Mouse (Mus musculus) cortical plate, adult 2 months (tissue): ENCODE data around the gene Ccdc136.

Experiments used
- CTCF ChIP-seq: fragments of 200-500 bp; IDR thresholded peaks from 2 replicates; pipeline ENCODE4 v1.5.1; 2011; ENCODE audit warnings: mild to moderate bottlenecking, control low read depth, low read length; ENCODE audit not compliant: insufficient read depth; ENCODE audit errors: extremely low read depth
- POLR2A ChIP-seq: fragments of 200-500 bp; IDR thresholded peaks from 2 replicates; pipeline ENCODE4 v1.6.1; 2011; ENCODE audit warnings: mild to moderate bottlenecking, low read length, control low read depth; ENCODE audit not compliant: insufficient read depth; ENCODE audit errors: extremely low read depth

DNA sequence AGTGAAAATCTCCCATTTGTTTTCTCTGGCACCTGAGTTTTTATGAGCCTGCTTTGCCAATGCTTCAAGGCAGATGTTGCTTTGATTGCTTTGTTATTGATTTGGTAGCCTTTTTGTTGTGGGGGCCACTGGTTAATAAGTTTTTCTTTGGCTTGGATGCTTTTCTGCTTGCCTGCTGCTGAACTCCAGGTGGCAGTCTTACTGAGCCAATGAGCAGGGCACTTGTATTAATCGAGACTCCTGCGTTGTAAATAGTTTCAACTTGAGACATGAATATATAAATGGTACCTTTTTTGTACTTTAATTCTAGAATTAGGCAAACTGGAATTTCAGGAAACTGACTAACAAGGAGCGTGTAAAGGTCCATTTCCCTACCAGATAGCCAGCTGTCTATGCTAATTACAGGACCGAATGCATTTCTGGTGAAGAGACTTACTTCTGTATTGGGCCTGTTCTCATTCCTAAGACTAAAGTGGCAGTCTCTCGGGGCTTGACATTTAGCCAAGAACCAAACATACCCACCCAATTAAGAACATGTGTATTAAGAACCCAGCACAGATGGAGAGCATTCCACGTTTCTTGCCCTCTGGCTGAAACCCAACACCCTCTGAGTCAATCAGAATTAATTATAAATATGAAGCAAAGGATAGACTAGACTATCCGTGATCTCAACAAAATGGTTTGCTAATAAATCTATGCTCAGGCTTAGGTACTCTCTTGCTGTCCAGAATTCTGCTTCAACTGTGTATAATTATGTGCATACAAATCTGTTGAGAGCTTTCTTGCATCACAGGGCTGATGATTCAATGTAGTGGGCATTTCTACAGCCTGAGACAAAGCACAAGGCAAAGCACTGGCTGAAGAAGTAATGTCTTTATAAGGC, 33.6 kb upstream of the Ccdc136 start:
- peak; percentile 54 for TF ChIP-seq CTCF
- TF ChIP-seq POLR2A: no peak
